Mouse (Mus musculus) cortical plate, adult 2 months (tissue): Measurements from ENCODE around the gene Pcbp1.

Experiments
- CTCF ChIP-seq: fragments of 200-500 bp; IDR thresholded peaks from 2 replicates; pipeline ENCODE4 v1.5.1; 2011; ENCODE audit warnings: mild to moderate bottlenecking, control low read depth, low read length; ENCODE audit not compliant: insufficient read depth; ENCODE audit errors: extremely low read depth
- POLR2A ChIP-seq: fragments of 200-500 bp; IDR thresholded peaks from 2 replicates; pipeline ENCODE4 v1.6.1; 2011; ENCODE audit warnings: mild to moderate bottlenecking, low read length, control low read depth; ENCODE audit not compliant: insufficient read depth; ENCODE audit errors: extremely low read depth

DNA sequence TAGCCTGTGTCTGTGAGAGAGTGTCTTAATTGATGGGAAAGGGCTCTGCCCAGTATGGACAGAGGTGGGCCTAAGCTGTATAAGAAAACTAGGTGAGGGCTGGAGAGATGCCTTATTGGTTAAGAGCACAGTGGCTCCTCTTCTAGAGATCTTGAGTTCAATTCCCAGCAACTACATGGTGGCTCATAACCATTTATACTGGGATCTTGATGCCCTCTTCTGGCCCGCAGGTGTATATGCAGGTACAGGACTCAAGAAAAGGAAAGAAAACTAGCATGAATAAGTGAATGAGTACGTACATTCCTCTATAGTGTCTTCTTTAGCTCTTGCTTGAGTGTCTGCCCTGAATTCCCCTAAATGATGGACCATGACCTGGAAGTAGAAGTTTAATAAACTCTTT lies 15.5 kb upstream of the Pcbp1 start:
- TF ChIP-seq CTCF (0 out of 2 replicates have a peak, but pooled peaks have one; percentile 5), POLR2A (no peak)
